Mouse (Mus musculus) stomach, embryonic 16.5 days (tissue): ENCODE results near the gene Akap2. TPM values are rescaled to one million over a fixed set of nuclear protein-coding genes. Genes with fewer than 3 reads are reported as not detected.

ENCODE experiments used
- ATAC-seq: fragments of 200-750 bp; cut with Nextera tagmentation; 2 replicates; pipeline ENCODE4 v1.8.0; 2017; ENCODE audit warnings: moderate number of reproducible peaks, moderate TSS enrichment; ENCODE audit not compliant: insufficient read depth, low FRiP score
- H3K27ac ChIP-seq: fragments of 300-500 bp; sonication (generic); 2 replicates; pipeline ENCODE4 v1.5.1; 2014; ENCODE audit warnings: low read length
- H3K27me3 ChIP-seq: fragments of 300-500 bp; sonication (generic); 2 replicates; pipeline ENCODE4 v1.6.1; 2014; ENCODE audit warnings: low read length, control low read depth, mixed read lengths; ENCODE audit not compliant: control insufficient read depth, insufficient read depth
- H3K36me3 ChIP-seq: fragments of 300-500 bp; sonication (generic); 2 replicates; pipeline ENCODE4 v1.6.1; 2014; ENCODE audit warnings: low read length; ENCODE audit not compliant: control insufficient read depth, insufficient read depth
- H3K4me1 ChIP-seq: fragments of 300-500 bp; sonication (generic); 2 replicates; pipeline ENCODE4 v1.6.1; 2014; ENCODE audit warnings: low read length, control low read depth, mixed read lengths; ENCODE audit not compliant: control insufficient read depth, insufficient read depth
- H3K4me2 ChIP-seq: fragments of 300-500 bp; sonication (generic); 2 replicates; pipeline ENCODE4 v1.6.1; 2014; ENCODE audit warnings: low read depth, low read length, mixed read lengths
- H3K4me3 ChIP-seq: fragments of 300-500 bp; sonication (generic); replicated peaks from 2 replicates; pipeline ENCODE4 v1.5.1; 2014; ENCODE audit warnings: mild to moderate bottlenecking, low read length
- H3K9ac ChIP-seq: fragments of 300-500 bp; sonication (generic); 2 replicates; pipeline ENCODE4 v1.6.1; 2014; ENCODE audit warnings: low read length
- H3K9me3 ChIP-seq: fragments of 300-500 bp; sonication (generic); replicated peaks from 2 replicates; pipeline ENCODE4 v1.6.1; 2016; ENCODE audit warnings: low read length, control low read depth; ENCODE audit not compliant: control insufficient read depth
- WGBS: fragments of 180-500 bp; shearing (Covaris S2); extraction: QIAGEN DNeasy Blood & Tissue Kit; methylation state at CpG from one replicate; pipeline ENCODE4 v1.1.7; 2014; 5-methylcytosine and 5-hydroxymethylcytosine counted together
- polyA plus RNA-seq: library from polyadenylated mRNA; unstranded; fragments of >200 nt; fragmentation: Nextera tagmentation; extraction: Ambion mirVana; gene quantifications from 2 replicates; pipeline ENCODE4 v1.2.1, GENCODE M21; 2015

Gene Akap2
- polyA plus RNA-seq, 1 experiment from 2014 or later: 26.5 TPM

GRCm38 (mm10) chr4:57804902-57805301 is 87.4 kb downstream of the Akap2 start:
- H3K27ac ChIP-seq: no peak overlapping the region
- no peak overlapping the region for H3K9ac ChIP-seq
- H3K4me1 ChIP-seq: no peaks in the 10 kb centered on the region
- 73% methylated on average over 6 of the region's 6 CpGs for WGBS
- H3K36me3 ChIP-seq: no peaks in the 10 kb centered on the region
- no peak for ATAC-seq
- H3K4me3 ChIP-seq: no peak overlapping the region
- H3K9me3 ChIP-seq: no peaks in the 10 kb centered on the region
- no peak overlapping the region for H3K4me2 ChIP-seq
- no peaks in the 10 kb centered on the region for H3K27me3 ChIP-seq

GRCm38 (mm10) chr4:57809449-57809848 is 92.0 kb downstream of the Akap2 start:
- Histone ChIP-seq H3K27me3 (no peaks in the 10 kb centered on the region), H3K4me3 (no peak overlapping the region), H3K36me3 (no peaks in the 10 kb centered on the region), H3K9me3 (no peaks in the 10 kb centered on the region), H3K9ac (no peak overlapping the region), H3K4me2 (no peak overlapping the region), H3K4me1 (no peaks in the 10 kb centered on the region; the same call in 1 of the 2 replicates), H3K27ac (no peak overlapping the region)
- ATAC-seq: peak; percentile 61; the same call in 1 of the 2 replicates
- 59% methylated on average over 4 of the region's 4 CpGs for WGBS

GRCm38 (mm10) chr4:57812075-57812474 is 94.6 kb downstream of the Akap2 start:
- Histone ChIP-seq H3K9ac (no peak overlapping the region), H3K4me3 (no peak overlapping the region), H3K4me1 (no peaks in the 10 kb centered on the region; the same call in 1 of the 2 replicates), H3K4me2 (no peak overlapping the region), H3K27ac (no peak overlapping the region), H3K9me3 (no peaks in the 10 kb centered on the region), H3K27me3 (no peaks in the 10 kb centered on the region), H3K36me3 (no peaks in the 10 kb centered on the region)
- 90% methylated on average over 1 of the region's 1 CpGs for WGBS
- no peak for ATAC-seq

- Histone ChIP-seq H3K27ac (peak overlapping the region; percentile 55), H3K4me2 (no peak overlapping the region), H3K9me3 (no peaks in the 10 kb centered on the region), H3K9ac (no peak overlapping the region), H3K27me3 (no peaks in the 10 kb centered on the region), H3K4me3 (no peak overlapping the region), H3K36me3 (no peaks in the 10 kb centered on the region), H3K4me1 (no peaks in the 10 kb centered on the region; the same call in 1 of the 2 replicates)
- peak; percentile 55; the same call in 1 of the 2 replicates for ATAC-seq
- WGBS: 29% methylated on average over 7 of the region's 7 CpGs
These were observed 95.6 kb downstream of the Akap2 start for GRCm38 (mm10) chr4:57812916-57813575.

- no peaks in the 10 kb centered on the region for H3K9me3 ChIP-seq
- H3K4me2 ChIP-seq: no peak overlapping the region
- 77% methylated on average over 4 of the region's 4 CpGs for WGBS
- H3K4me1 ChIP-seq: no peaks in the 10 kb centered on the region; the same call in 1 of the 2 replicates
- no peak overlapping the region for H3K9ac ChIP-seq
- H3K36me3 ChIP-seq: no peaks in the 10 kb centered on the region
- H3K27me3 ChIP-seq: no peaks in the 10 kb centered on the region
- no peak for ATAC-seq
- H3K27ac ChIP-seq: peak overlapping the region; percentile 55; the same call in 1 of the 2 replicates
- H3K4me3 ChIP-seq: no peak overlapping the region
These were observed 96.1 kb downstream of the Akap2 start for GRCm38 (mm10) chr4:57813576-57813945.

- Histone ChIP-seq H3K9ac (no peak overlapping the region), H3K36me3 (no peaks in the 10 kb centered on the region), H3K27me3 (no peaks in the 10 kb centered on the region), H3K4me1 (no peaks in the 10 kb centered on the region; the same call in 1 of the 2 replicates), H3K9me3 (no peaks in the 10 kb centered on the region), H3K27ac (no peak overlapping the region), H3K4me2 (no peak overlapping the region), H3K4me3 (no peak overlapping the region)
- peak; percentile 71; the same call in 1 of the 2 replicates for ATAC-seq
- 51% methylated on average over 2 of the region's 2 CpGs for WGBS
These were observed 97.9 kb downstream of the Akap2 start for GRCm38 (mm10) chr4:57815355-57815754.

GRCm38 (mm10) chr4:57816146-57816545 is 98.7 kb downstream of the Akap2 start:
- Histone ChIP-seq H3K9ac (no peak overlapping the region), H3K4me2 (no peak overlapping the region), H3K27ac (no peak overlapping the region), H3K4me3 (no peak overlapping the region), H3K27me3 (no peaks in the 10 kb centered on the region), H3K9me3 (no peaks in the 10 kb centered on the region), H3K4me1 (no peaks in the 10 kb centered on the region; the same call in 1 of the 2 replicates), H3K36me3 (no peaks in the 10 kb centered on the region)
- ATAC-seq: no peak
- WGBS: 84% methylated on average over 8 of the region's 8 CpGs

GRCm38 (mm10) chr4:57820839-57821374 is 103.5 kb downstream of the Akap2 start:
- Histone ChIP-seq H3K9ac (no peak overlapping the region), H3K4me3 (no peak overlapping the region), H3K27ac (no peak overlapping the region), H3K4me1 (peaks cover 6% of the 10 kb centered on the region; the same call in 1 of the 2 replicates), H3K27me3 (no peaks in the 10 kb centered on the region), H3K4me2 (no peak overlapping the region), H3K9me3 (no peaks in the 10 kb centered on the region), H3K36me3 (no peaks in the 10 kb centered on the region)
- no peak; the same call in 1 of the 2 replicates for ATAC-seq
- 74% methylated on average over 24 of the region's 24 CpGs for WGBS

- ATAC-seq: peak; percentile 40; the same call in 1 of the 2 replicates
- peaks cover 6% of the 10 kb centered on the region; the same call in 1 of the 2 replicates for H3K4me1 ChIP-seq
- peak overlapping the region; percentile 25 for H3K4me2 ChIP-seq
- no peak overlapping the region for H3K4me3 ChIP-seq
- 16% methylated on average over 11 of the region's 11 CpGs for WGBS
- H3K36me3 ChIP-seq: no peaks in the 10 kb centered on the region
- H3K9ac ChIP-seq: peak overlapping the region; percentile 54; the same call in 1 of the 2 replicates
- no peaks in the 10 kb centered on the region for H3K9me3 ChIP-seq
- peak overlapping the region; percentile 42 for H3K27ac ChIP-seq
- no peaks in the 10 kb centered on the region for H3K27me3 ChIP-seq
These were observed 104.3 kb downstream of the Akap2 start for GRCm38 (mm10) chr4:57821556-57822356.
